In genomic region chr13:38980900-38981299, GRCm38 (mm10) we compare ENCODE assay signal across 20 mouse cellular contexts. TPM values are rescaled to one million over a fixed set of nuclear protein-coding genes. Genes with fewer than 3 reads are reported as not detected.
DNase-seq lines count a peak whose midpoint lies in the region; ATAC-seq and TF ChIP-seq lines count a peak whose summit lies in the region.
"Had no signal": no experiment of that assay in that cellular context is flagged by ENCODE, and none has a peak within 500 bp of the region (broad histone marks: within the 10 kb centered on the region; RNA-seq: fewer than 3 reads in every experiment).

No protein-coding gene starts in this region.

- TF ChIP-seq POLR2A in liver, adult 2 months (IDR thresholded peaks at IDR 0.05; ENCODE audit: extremely low read depth, insufficient read depth, low read length) = no peak

- H3K4me3 ChIP-seq in hindbrain, embryonic 13.5 days = no peak overlapping the region
- H3K4me3 ChIP-seq in hindbrain, postnatal 0 days (ENCODE audit: low read length) = no peak overlapping the region
- no peak overlapping the region for H3K4me3 ChIP-seq in liver, adult 2 months (ENCODE audit: insufficient read depth, low read depth, low read length)
- no peak overlapping the region for H3K4me3 ChIP-seq in liver, embryonic 12.5 days
- H3K4me3 ChIP-seq: embryonic facial prominence, embryonic 13.5 days; heart, embryonic 12.5 days; hindbrain, embryonic 12.5 days; limb, embryonic 13.5 days had no signal

- no peaks in the 10 kb centered on the region for H3K9me3 ChIP-seq in hindbrain, embryonic 13.5 days
- H3K9me3 ChIP-seq in hindbrain, postnatal 0 days (ENCODE audit: low read length) = no peaks in the 10 kb centered on the region
- no peaks in the 10 kb centered on the region for H3K9me3 ChIP-seq in liver, embryonic 12.5 days (replicated peaks)
- H3K9me3 ChIP-seq: embryonic facial prominence, embryonic 13.5 days; heart, embryonic 12.5 days; hindbrain, embryonic 12.5 days; limb, embryonic 13.5 days had no signal

- no peaks in the 10 kb centered on the region for H3K4me1 ChIP-seq in hindbrain, embryonic 13.5 days (replicated peaks)
- H3K4me1 ChIP-seq in hindbrain, postnatal 0 days (ENCODE audit: insufficient read depth, low read length) = no peaks in the 10 kb centered on the region
- no peaks in the 10 kb centered on the region for H3K4me1 ChIP-seq in liver, adult 2 months (ENCODE audit: control insufficient read depth, insufficient read depth, low read length)
- no peaks in the 10 kb centered on the region for H3K4me1 ChIP-seq in liver, embryonic 12.5 days
- H3K4me1 ChIP-seq: embryonic facial prominence, embryonic 13.5 days; heart, embryonic 12.5 days; hindbrain, embryonic 12.5 days had no signal

- DNase-seq in hindbrain, postnatal 0 days (ENCODE audit: low spot score) = no peak
- DNase-seq in liver, adult 2 months (ENCODE audit: extremely low read depth, low read depth, low spot score) = no peak
- DNase-seq in 416B (ENCODE audit: low read depth) (peak; percentile 15), ES-CJ7 (ENCODE audit: low read depth, low spot score) (peak; percentile 16)
- no peak for DNase-seq in thymus, adult 18-20 months
- DNase-seq: adrenal gland, adult 2 months; cerebellum, adult 8-10 months; heart, postnatal 14 days; kidney, postnatal 25 days; lung, postnatal 4 days; right cerebral cortex, adult 18-20 months; thymus, postnatal 25 days had no signal

- H3K27me3 ChIP-seq in hindbrain, embryonic 13.5 days = no peaks in the 10 kb centered on the region
- H3K27me3 ChIP-seq in hindbrain, postnatal 0 days (ENCODE audit: insufficient read depth, low read length) = no peaks in the 10 kb centered on the region
- no peaks in the 10 kb centered on the region for H3K27me3 ChIP-seq in liver, adult 2 months (ENCODE audit: control insufficient read depth, insufficient read depth, low read length)
- no peaks in the 10 kb centered on the region for H3K27me3 ChIP-seq in liver, embryonic 12.5 days (replicated peaks)
- H3K27me3 ChIP-seq: embryonic facial prominence, embryonic 13.5 days; heart, embryonic 12.5 days; hindbrain, embryonic 12.5 days; limb, embryonic 13.5 days had no signal

- ATAC-seq in hindbrain, embryonic 13.5 days (ENCODE audit: low FRiP score) = 0 out of 2 replicates have a peak, but pooled peaks have one; percentile 24
- no peak for ATAC-seq in hindbrain, postnatal 0 days
- no peak for ATAC-seq in liver, embryonic 12.5 days
- ATAC-seq: forebrain, embryonic 16.5 days; midbrain, embryonic 16.5 days had no signal

- H3K27ac ChIP-seq in hindbrain, embryonic 13.5 days = no peak overlapping the region
- H3K27ac ChIP-seq in hindbrain, postnatal 0 days = no peak overlapping the region
- no peak overlapping the region for H3K27ac ChIP-seq in liver, adult 2 months (replicated peaks; ENCODE audit: insufficient read depth, low read depth, low read length)
- no peak overlapping the region for H3K27ac ChIP-seq in liver, embryonic 12.5 days
- H3K27ac ChIP-seq: embryonic facial prominence, embryonic 13.5 days; hindbrain, embryonic 12.5 days; limb, embryonic 13.5 days had no signal

- H3K79me2 ChIP-seq in liver, adult 2 months (ENCODE audit: control insufficient read depth, insufficient read depth, low read length) = no peaks in the 10 kb centered on the region

- WGBS in hindbrain, embryonic 13.5 days = 77% methylated on average over 3 of the region's 3 CpGs
- WGBS in hindbrain, postnatal 0 days = 83% methylated on average over 3 of the region's 3 CpGs
- WGBS in liver, adult 2 months = 75% methylated on average over 3 of the region's 3 CpGs
- whole genome bisulfite sequencing in liver, embryonic 12.5 days (ENCODE audit: insufficient replicate concordance) = 70% methylated on average over 3 of the region's 3 CpGs

- H3K36me3 ChIP-seq in hindbrain, embryonic 13.5 days = no peaks in the 10 kb centered on the region
- no peaks in the 10 kb centered on the region for H3K36me3 ChIP-seq in hindbrain, postnatal 0 days (ENCODE audit: insufficient read depth, low read length)
- H3K36me3 ChIP-seq in liver, adult 2 months (ENCODE audit: control insufficient read depth, insufficient read depth, low read length) = no peaks in the 10 kb centered on the region
- no peaks in the 10 kb centered on the region for H3K36me3 ChIP-seq in liver, embryonic 12.5 days
- H3K36me3 ChIP-seq: embryonic facial prominence, embryonic 13.5 days; heart, embryonic 12.5 days; hindbrain, embryonic 12.5 days; limb, embryonic 13.5 days had no signal

- no peak for TF ChIP-seq CTCF in hindbrain, postnatal 0 days (IDR thresholded peaks at IDR 0.05; ENCODE audit: low read depth)
- TF ChIP-seq CTCF in liver, adult 2 months (IDR thresholded peaks at IDR 0.05; ENCODE audit: low read depth, low read length) = peak; percentile 22; the same call in 1 of the 2 replicates

- H3K4me2 ChIP-seq in hindbrain, embryonic 13.5 days = no peak overlapping the region
- no peak overlapping the region for H3K4me2 ChIP-seq in hindbrain, postnatal 0 days (ENCODE audit: low read depth, low read length)
- H3K4me2 ChIP-seq in liver, embryonic 12.5 days = no peak overlapping the region
- H3K4me2 ChIP-seq: embryonic facial prominence, embryonic 13.5 days; heart, embryonic 12.5 days; hindbrain, embryonic 12.5 days; limb, embryonic 13.5 days had no signal

- no peak overlapping the region for H3K9ac ChIP-seq in hindbrain, embryonic 13.5 days
- H3K9ac ChIP-seq in hindbrain, postnatal 0 days (replicated peaks; ENCODE audit: low read length) = no peak overlapping the region
- no peak overlapping the region for H3K9ac ChIP-seq in liver, adult 2 months (ENCODE audit: low read depth, low read length)
- no peak overlapping the region for H3K9ac ChIP-seq in liver, embryonic 12.5 days
- H3K9ac ChIP-seq: embryonic facial prominence, embryonic 13.5 days; heart, embryonic 12.5 days; hindbrain, embryonic 12.5 days; limb, embryonic 13.5 days had no signal

RNA-seq across cellular contexts. Expression of gene Slc35b3, which starts 20.2 kb away (rescaled TPM):
- 33.0 and 34.5 TPM in 2 replicates for polyA plus RNA-seq in hindbrain, embryonic 13.5 days (2015; fragmentation: Nextera tagmentation; extraction: Ambion mirVana)
- 19.9 and 25.9 TPM in 2 replicates for total RNA-seq in hindbrain, postnatal 0 days (2014; rRNA removed)
- polyA plus RNA-seq in hindbrain, postnatal 0 days (2015; fragmentation: Nextera tagmentation; extraction: Ambion mirVana) = 28.2 and 28.3 TPM in 2 replicates
- 21.1 and 22.7 TPM in 2 replicates for total RNA-seq in liver, adult 2 months (2014; rRNA removed)
- 8.3 and 9.8 TPM in 2 replicates for polyA plus RNA-seq in liver, adult 2 months (2012; rRNA removed)
- polyA plus RNA-seq in liver, embryonic 12.5 days (2016; fragmentation: Nextera tagmentation; extraction: Ambion mirVana) = 16.0 and 17.4 TPM in 2 replicates

Comparison
In these comparisons a context has a peak if more than half of its experiments do, and no peak if none do; other contexts are left out.
1. DNase-seq: peak in 416B (single experiment) and ES-CJ7 (single experiment); none in hindbrain, postnatal 0 days (single experiment), liver, adult 2 months (single experiment) and thymus, adult 18-20 months (0 of 2).